ENCODE assay signal across 18 mouse cellular contexts in the genomic region with DNA sequence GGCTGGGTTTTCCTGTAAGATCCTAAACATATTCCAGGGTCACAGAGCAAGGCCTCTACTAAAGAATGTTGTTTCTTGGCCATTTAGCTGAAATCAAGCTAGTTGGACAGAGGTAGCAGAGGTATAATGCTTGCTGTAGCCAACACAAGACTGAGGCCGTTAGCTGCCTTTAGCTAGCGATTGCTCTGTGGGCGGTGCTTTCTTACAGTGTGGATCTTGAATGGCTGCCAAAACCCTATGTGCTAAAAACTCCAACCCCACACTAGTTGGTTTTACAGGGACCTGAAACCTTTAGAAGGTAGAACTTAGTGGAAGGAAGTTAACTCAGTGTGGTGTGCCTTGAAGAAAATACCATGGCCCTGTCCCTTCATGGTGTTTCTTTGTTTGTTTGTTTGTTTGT.
A peak's percentile ranks its signal among the peaks of the same experiment; 100 is the strongest.
DNase-seq lines count a peak whose midpoint lies in the region; ATAC-seq lines count a peak whose summit lies in the region.
"Had no signal": no experiment of that assay in that cellular context is flagged by ENCODE, and none has a peak within 500 bp of the region (broad histone marks: within the 10 kb centered on the region; RNA-seq: fewer than 3 reads in every experiment).

No protein-coding gene starts in this region.

- H3K4me3 ChIP-seq in embryonic facial prominence, embryonic 14.5 days (ENCODE audit: low read depth, low read length): no peak overlapping the region
- H3K4me3 ChIP-seq in embryonic facial prominence, embryonic 10.5 days: no peak overlapping the region
- H3K4me3 ChIP-seq in hindbrain, embryonic 14.5 days (replicated peaks; ENCODE audit: low read length): no peak overlapping the region
- H3K4me3 ChIP-seq: forebrain, embryonic 12.5 days; hindbrain, embryonic 12.5 days; intestine, embryonic 15.5 days; liver, embryonic 12.5 days; megakaryocyte, embryonic 14.5 days had no signal

- no peaks in the 10 kb centered on the region for H3K36me3 ChIP-seq in embryonic facial prominence, embryonic 14.5 days (ENCODE audit: control insufficient read depth, insufficient read depth, low read length)
- no peaks in the 10 kb centered on the region for H3K36me3 ChIP-seq in embryonic facial prominence, embryonic 10.5 days (replicated peaks)
- no peaks in the 10 kb centered on the region for H3K36me3 ChIP-seq in hindbrain, embryonic 14.5 days (replicated peaks; ENCODE audit: control insufficient read depth, insufficient read depth)
- H3K36me3 ChIP-seq: forebrain, embryonic 12.5 days; hindbrain, embryonic 12.5 days; intestine, embryonic 15.5 days; liver, embryonic 12.5 days had no signal

- 76% methylated on average over 3 of the region's 3 CpGs for WGBS in embryonic facial prominence, embryonic 14.5 days
- 92% methylated on average over 3 of the region's 3 CpGs for WGBS in embryonic facial prominence, embryonic 10.5 days
- WGBS in hindbrain, embryonic 14.5 days: 85% methylated on average over 3 of the region's 3 CpGs

- no peak for ATAC-seq in embryonic facial prominence, embryonic 14.5 days (ENCODE audit: low read depth)
- peak; percentile 33 for ATAC-seq in megakaryocyte, adult 5-6 weeks (ENCODE audit: poor library complexity, severe bottlenecking)
- ATAC-seq in hindbrain, embryonic 14.5 days (ENCODE audit: low FRiP score): no peak
- ATAC-seq: intestine, embryonic 15.5 days; liver, embryonic 12.5 days; midbrain, embryonic 16.5 days had no signal

- DNase-seq in embryonic facial prominence, embryonic 14.5 days (ENCODE audit: low spot score): peak; percentile 40
- DNase-seq in embryonic facial prominence, embryonic 10.5 days (ENCODE audit: low spot score): no peak
- DNase-seq in right cerebral cortex, adult 18-20 months: peak; percentile 45
- DNase-seq in right cerebral cortex, postnatal 4 days: no peak
- DNase-seq in layer of hippocampus, postnatal 36 days: no peak
- no peak for DNase-seq in hindbrain, embryonic 14.5 days (ENCODE audit: low spot score)
- no peak for DNase-seq in cerebellum, postnatal 14 days
- DNase-seq: adrenal gland, postnatal 10 days; cerebellum, adult 8-10 months; thymus, postnatal 4 days had no signal

- no peaks in the 10 kb centered on the region for H3K27me3 ChIP-seq in embryonic facial prominence, embryonic 14.5 days (replicated peaks; ENCODE audit: control insufficient read depth, insufficient read depth, low read length)
- no peaks in the 10 kb centered on the region for H3K27me3 ChIP-seq in embryonic facial prominence, embryonic 10.5 days (replicated peaks; ENCODE audit: low read depth, poor library complexity, severe bottlenecking)
- no peaks in the 10 kb centered on the region for H3K27me3 ChIP-seq in hindbrain, embryonic 14.5 days (ENCODE audit: control insufficient read depth, insufficient read depth, low read length)
- H3K27me3 ChIP-seq: forebrain, embryonic 12.5 days; hindbrain, embryonic 12.5 days; intestine, embryonic 15.5 days; liver, embryonic 12.5 days; megakaryocyte, embryonic 14.5 days had no signal

- H3K4me2 ChIP-seq in embryonic facial prominence, embryonic 14.5 days (ENCODE audit: low read depth, low read length): no peak overlapping the region
- H3K4me2 ChIP-seq in hindbrain, embryonic 14.5 days (replicated peaks): no peak overlapping the region
- H3K4me2 ChIP-seq: forebrain, embryonic 12.5 days; hindbrain, embryonic 12.5 days; intestine, embryonic 15.5 days; liver, embryonic 12.5 days had no signal

- no peaks in the 10 kb centered on the region for H3K4me1 ChIP-seq in embryonic facial prominence, embryonic 14.5 days (ENCODE audit: control insufficient read depth, insufficient read depth, low read length)
- H3K4me1 ChIP-seq in embryonic facial prominence, embryonic 10.5 days: no peaks in the 10 kb centered on the region
- H3K4me1 ChIP-seq in hindbrain, embryonic 14.5 days (replicated peaks; ENCODE audit: control insufficient read depth, insufficient read depth, low read length): no peaks in the 10 kb centered on the region
- H3K4me1 ChIP-seq: forebrain, embryonic 12.5 days; hindbrain, embryonic 12.5 days; intestine, embryonic 15.5 days; liver, embryonic 12.5 days had no signal

- H3K9ac ChIP-seq in embryonic facial prominence, embryonic 14.5 days (ENCODE audit: low read depth, low read length): no peak overlapping the region
- H3K9ac ChIP-seq in hindbrain, embryonic 14.5 days: no peak overlapping the region
- H3K9ac ChIP-seq: forebrain, embryonic 12.5 days; hindbrain, embryonic 12.5 days; intestine, embryonic 15.5 days; liver, embryonic 12.5 days had no signal

- no peaks in the 10 kb centered on the region for H3K9me3 ChIP-seq in embryonic facial prominence, embryonic 14.5 days (ENCODE audit: control insufficient read depth, low read length)
- no peaks in the 10 kb centered on the region for H3K9me3 ChIP-seq in embryonic facial prominence, embryonic 10.5 days
- H3K9me3 ChIP-seq in hindbrain, embryonic 14.5 days (ENCODE audit: control insufficient read depth, low read length): no peaks in the 10 kb centered on the region
- H3K9me3 ChIP-seq: forebrain, embryonic 12.5 days; hindbrain, embryonic 12.5 days; intestine, embryonic 15.5 days; liver, embryonic 12.5 days; megakaryocyte, embryonic 14.5 days had no signal

- no peak overlapping the region for H3K27ac ChIP-seq in embryonic facial prominence, embryonic 14.5 days (replicated peaks; ENCODE audit: low read depth, low read length)
- no peak overlapping the region for H3K27ac ChIP-seq in embryonic facial prominence, embryonic 10.5 days (replicated peaks)
- no peak overlapping the region for H3K27ac ChIP-seq in hindbrain, embryonic 14.5 days
- H3K27ac ChIP-seq: forebrain, embryonic 12.5 days; hindbrain, embryonic 12.5 days; intestine, embryonic 15.5 days; kidney, postnatal 0 days; liver, embryonic 12.5 days had no signal

Comparison
In these comparisons a context has a peak if more than half of its experiments do, and no peak if none do; other contexts are left out.
1. DNase-seq: peak in embryonic facial prominence, embryonic 14.5 days (single experiment) and right cerebral cortex, adult 18-20 months (single experiment); none in embryonic facial prominence, embryonic 10.5 days (single experiment), right cerebral cortex, postnatal 4 days (single experiment), layer of hippocampus, postnatal 36 days (0 of 2), hindbrain, embryonic 14.5 days (single experiment) and cerebellum, postnatal 14 days (0 of 2).